Mouse (Mus musculus) megakaryocyte, embryonic 14.5 days (primary cell): ENCODE measurements around the gene Vmn2r17. TPM values are rescaled to one million over a fixed set of nuclear protein-coding genes. Genes with fewer than 3 reads are reported as not detected.
A peak's percentile ranks its signal among the peaks of the same experiment; 100 is the strongest.

Source experiments
- H3K27me3 ChIP-seq: replicated peaks from 2 replicates; pipeline ENCODE3; 2012; ENCODE audit warnings: inconsistent platforms
- H3K36me3 ChIP-seq: replicated peaks from 2 replicates; pipeline ENCODE3; 2012; ENCODE audit warnings: low read length, inconsistent platforms, mixed read lengths
- H3K4me1 ChIP-seq: 2 replicates; pipeline ENCODE4 v1.6.1; 2012; ENCODE audit warnings: inconsistent platforms
- H3K4me3 ChIP-seq: replicated peaks from 2 replicates; pipeline ENCODE3; 2012; ENCODE audit warnings: moderate library complexity, mild to moderate bottlenecking, inconsistent platforms
- H3K9me3 ChIP-seq: 2 replicates; pipeline ENCODE4 v1.6.1; 2012; ENCODE audit warnings: inconsistent platforms
- FLI1 ChIP-seq: IDR thresholded peaks from 2 replicates; pipeline ENCODE4 v1.6.1; 2012; ENCODE audit warnings: low read length, inconsistent platforms, mixed read lengths
- GATA1 ChIP-seq: IDR thresholded peaks from 3 replicates; pipeline ENCODE4 v1.6.1; 2012; ENCODE audit warnings: mixed read lengths, low read length, inconsistent platforms, borderline replicate concordance
- polyA plus RNA-seq: library from polyadenylated mRNA; stranded (reverse); fragments of >175 nt; gene quantifications from 2 replicates; pipeline ENCODE4 v1.2.3, GENCODE M21; 2012; ENCODE audit warnings: low replicate concordance; ENCODE audit not compliant: insufficient read depth

Gene Vmn2r17
- not detected in 2 replicates for polyA plus RNA-seq

DNA sequence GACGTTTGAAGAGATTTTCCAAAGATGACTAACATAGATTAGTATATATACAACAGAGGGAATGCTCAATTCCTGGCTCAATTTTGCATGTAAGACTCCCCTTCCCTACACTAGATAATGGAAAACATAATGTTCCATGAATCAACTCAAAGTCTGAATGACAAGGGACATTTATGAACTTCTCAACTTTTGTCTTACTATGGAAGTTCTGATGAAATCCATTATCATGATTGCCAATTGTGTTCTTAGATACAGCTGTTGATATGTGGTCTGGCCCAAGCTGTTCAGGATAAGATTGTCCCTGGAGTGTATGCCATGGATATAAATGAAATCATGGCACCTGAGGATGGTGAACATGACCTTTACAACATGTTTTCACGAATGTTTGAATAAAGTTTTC, at the start of gene Vmn2r17:
Vmn2r17 (plus strand) TSS at position 301 of the 400 bp plus-strand sequence.
- Histone ChIP-seq H3K4me3 (no peak within 1 kb of the TSS), H3K27me3 (no peaks in the 10 kb centered on the region), H3K9me3 (peaks cover 6% of the 10 kb centered on the region; the same call in 1 of the 2 replicates), H3K36me3 (no peaks in the 10 kb centered on the region), H3K4me1 (no peaks in the 10 kb centered on the region)
- no peak for TF ChIP-seq FLI1
- no peak for TF ChIP-seq GATA1

GRCm38 (mm10) chr5:109466576-109467506, 47.4 kb downstream of the Vmn2r17 start:
- Histone ChIP-seq H3K27me3 (no peaks in the 10 kb centered on the region), H3K4me1 (no peaks in the 10 kb centered on the region), H3K9me3 (peaks cover 5% of the 10 kb centered on the region), H3K4me3 (peak overlapping the region; percentile 29), H3K36me3 (no peaks in the 10 kb centered on the region)
- TF ChIP-seq FLI1 (no peak), GATA1 (no peak)

- no peak overlapping the region for H3K4me3 ChIP-seq
- no peaks in the 10 kb centered on the region for H3K9me3 ChIP-seq
- no peak for TF ChIP-seq GATA1
- no peak for TF ChIP-seq FLI1
- H3K4me1 ChIP-seq, result no peaks in the 10 kb centered on the region
- no peaks in the 10 kb centered on the region for H3K36me3 ChIP-seq
- no peaks in the 10 kb centered on the region for H3K27me3 ChIP-seq
These were observed 87.2 kb downstream of the Vmn2r17 start for GRCm38 (mm10) chr5:109506729-109507128.

Other genes with a start within 250 kb of the Vmn2r17 start
- gene Vmn2r13, start 227.5 kb upstream of the Vmn2r17 start, polyA plus RNA-seq, result not detected in 2 replicates
- not detected in 2 replicates for gene Vmn2r14, start 195.0 kb upstream of the Vmn2r17 start, polyA plus RNA-seq
- gene Vmn2r15, start 122.0 kb upstream of the Vmn2r17 start, polyA plus RNA-seq, result not detected in 2 replicates
- not detected in 2 replicates for gene Vmn2r16, start 89.5 kb upstream of the Vmn2r17 start, polyA plus RNA-seq
- gene Crlf2, start 139.3 kb downstream of the Vmn2r17 start, polyA plus RNA-seq, result 161 and 214 TPM in 2 replicates